Mouse (Mus musculus): Measurements from ENCODE around the gene Ifi205.
"Not testable (repeated sequence)": the region's sequence is repeated elsewhere in the genome, so short reads cannot be mapped to it uniquely, and the experiment has no call there.

Gene Ifi205

DNA sequence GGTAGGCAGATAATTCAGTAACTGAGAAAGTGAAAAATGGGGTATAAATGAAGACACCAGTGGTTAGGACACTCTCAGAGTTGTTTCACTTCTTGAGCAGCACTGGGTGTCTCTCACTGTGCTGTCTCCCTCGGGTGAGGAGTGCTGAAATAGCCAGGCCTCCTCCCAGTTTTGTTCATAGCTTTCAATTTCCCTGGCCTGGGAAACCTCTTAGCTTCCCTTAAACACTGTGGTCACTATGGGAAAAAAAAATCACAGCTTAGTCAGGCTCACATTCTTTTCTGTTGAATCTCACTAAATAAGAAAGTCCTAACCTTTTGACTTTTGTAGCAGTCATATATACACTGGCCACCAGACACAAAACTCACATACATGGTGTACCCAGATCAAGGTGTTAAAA, at the start of gene Ifi205:
TSS of gene Ifi205 (minus strand) at position 113 of the 400 bp plus-strand sequence.
- no peak for DNase-seq (ENCODE audit: low spot score)

- no peak for DNase-seq (ENCODE audit: low spot score)
These were observed 34.7 kb upstream of the Ifi205 start, which contains the start of gene Olfr430 for GRCm38 (mm10) chr1:174066305-174066704. Gene Olfr430, plus strand, starts transcription at chr1:174066605.

GRCm38 (mm10) chr1:174055248-174055647, 23.6 kb upstream of the Ifi205 start:
- no peak for DNase-seq (ENCODE audit: low spot score)

DNA sequence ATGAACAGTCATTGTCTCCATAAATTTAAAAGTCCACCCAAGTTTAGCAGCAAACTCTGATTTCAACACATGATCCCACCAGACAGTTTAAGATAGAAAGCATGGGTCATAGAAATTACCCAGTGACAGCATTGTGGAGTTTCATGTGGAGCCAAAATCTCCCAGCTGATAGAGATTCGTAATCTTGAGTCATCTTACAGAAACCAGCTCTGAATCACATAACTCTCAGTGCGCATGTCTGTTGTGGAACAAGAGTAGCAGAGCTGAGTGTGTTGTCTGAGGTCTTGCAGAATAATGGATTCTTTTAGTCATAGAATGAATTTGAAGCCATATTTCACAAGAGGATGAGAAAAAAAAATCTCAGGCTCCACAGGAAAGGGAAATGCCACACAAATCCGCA, 21.4 kb upstream of the Ifi205 start:
- DNase-seq (ENCODE audit: low spot score), result no peak

GRCm38 (mm10) chr1:174051931-174052536, 20.4 kb upstream of the Ifi205 start:
- no peak for DNase-seq (ENCODE audit: low spot score)

- DNase-seq (ENCODE audit: low spot score), result no peak
These were observed 19.9 kb upstream of the Ifi205 start for GRCm38 (mm10) chr1:174051515-174051914.

- DNase-seq (ENCODE audit: low spot score), result no peak
These were observed 18.9 kb upstream of the Ifi205 start for GRCm38 (mm10) chr1:174050532-174050931.

DNA sequence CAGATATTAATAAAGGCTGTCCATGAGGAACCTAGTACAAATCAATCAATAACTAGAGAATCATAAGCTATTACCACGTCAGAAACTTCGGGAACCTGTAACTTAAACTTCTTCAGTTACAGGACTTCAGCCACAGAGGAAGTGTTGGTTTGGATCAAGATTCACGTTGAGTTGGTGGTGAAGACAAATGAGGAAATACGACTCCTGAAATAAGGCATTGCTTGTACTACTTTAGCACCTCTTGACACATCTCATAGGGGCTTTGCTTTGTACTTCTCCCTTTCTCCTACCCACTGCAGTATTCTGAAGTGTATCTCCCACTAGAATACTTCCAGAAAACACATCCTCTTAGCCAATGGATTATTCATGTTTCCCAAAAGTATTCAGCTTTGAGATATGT, 17.7 kb upstream of the Ifi205 start:
- not testable (repeated sequence) for DNase-seq (ENCODE audit: low spot score)

- no peak for DNase-seq (ENCODE audit: low spot score)
These were observed 17.3 kb upstream of the Ifi205 start, which contains the start of gene Olfr432 for GRCm38 (mm10) chr1:174048893-174049292. Gene Olfr432, plus strand, starts transcription at chr1:174049205.

DNA sequence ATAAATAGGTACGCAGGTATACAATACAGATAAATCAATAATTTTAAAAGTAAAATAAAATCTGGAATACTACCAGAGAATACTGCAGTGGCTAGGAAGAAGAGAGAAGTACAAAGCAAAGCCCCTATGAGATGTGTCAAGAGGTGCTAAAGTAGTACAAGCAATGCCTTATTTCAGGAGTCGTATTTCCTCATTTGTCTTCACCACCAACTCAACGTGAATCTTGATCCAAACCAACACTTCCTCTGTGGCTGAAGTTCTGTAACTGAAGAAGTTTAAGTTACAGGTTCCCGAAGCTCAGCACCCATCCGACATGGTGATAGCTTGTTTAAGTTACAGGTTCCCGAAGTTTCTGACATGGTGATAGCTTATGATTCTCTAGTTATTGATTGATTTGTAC, 16.6 kb upstream of the Ifi205 start:
- not testable (repeated sequence) for DNase-seq (ENCODE audit: low spot score)

GRCm38 (mm10) chr1:174044431-174044830, 12.8 kb upstream of the Ifi205 start:
- DNase-seq (ENCODE audit: low spot score), result no peak

DNA sequence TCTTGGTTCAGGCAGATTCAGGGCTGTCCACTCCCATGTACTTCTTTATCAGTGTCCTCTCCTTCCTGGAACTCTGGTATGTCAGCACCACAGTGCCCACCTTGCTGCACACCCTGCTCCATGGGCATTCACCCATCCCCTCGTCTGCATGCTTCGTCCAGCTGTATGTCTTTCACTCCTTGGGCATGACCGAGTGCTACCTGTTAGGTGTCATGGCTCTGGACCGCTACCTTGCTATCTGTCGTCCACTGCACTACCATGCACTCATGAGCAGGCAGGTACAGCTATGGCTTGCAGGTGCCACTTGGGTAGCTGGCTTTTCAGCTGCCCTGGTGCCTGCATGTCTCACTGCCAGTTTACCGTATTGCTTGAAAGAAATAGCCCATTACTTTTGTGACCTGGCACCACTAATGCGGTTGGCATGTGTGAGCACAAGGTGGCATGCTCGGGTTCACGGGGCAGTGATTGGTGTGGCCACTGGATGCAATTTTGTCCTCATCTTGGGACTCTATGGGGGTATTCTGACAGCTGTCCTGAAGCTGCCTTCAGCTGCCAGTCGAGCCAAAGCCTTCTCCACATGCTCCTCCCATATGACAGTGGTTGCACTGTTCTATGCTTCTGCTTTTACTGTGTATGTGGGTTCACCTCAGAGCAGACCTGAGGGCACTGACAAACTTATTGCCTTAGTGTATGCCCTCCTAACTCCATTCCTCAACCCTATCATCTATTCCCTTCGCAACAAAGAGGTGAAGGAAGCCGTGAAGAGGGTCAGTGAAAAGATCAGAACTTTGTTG, 10.7 kb upstream of the Ifi205 start:
- not testable (repeated sequence) for DNase-seq (ENCODE audit: low spot score)

DNA sequence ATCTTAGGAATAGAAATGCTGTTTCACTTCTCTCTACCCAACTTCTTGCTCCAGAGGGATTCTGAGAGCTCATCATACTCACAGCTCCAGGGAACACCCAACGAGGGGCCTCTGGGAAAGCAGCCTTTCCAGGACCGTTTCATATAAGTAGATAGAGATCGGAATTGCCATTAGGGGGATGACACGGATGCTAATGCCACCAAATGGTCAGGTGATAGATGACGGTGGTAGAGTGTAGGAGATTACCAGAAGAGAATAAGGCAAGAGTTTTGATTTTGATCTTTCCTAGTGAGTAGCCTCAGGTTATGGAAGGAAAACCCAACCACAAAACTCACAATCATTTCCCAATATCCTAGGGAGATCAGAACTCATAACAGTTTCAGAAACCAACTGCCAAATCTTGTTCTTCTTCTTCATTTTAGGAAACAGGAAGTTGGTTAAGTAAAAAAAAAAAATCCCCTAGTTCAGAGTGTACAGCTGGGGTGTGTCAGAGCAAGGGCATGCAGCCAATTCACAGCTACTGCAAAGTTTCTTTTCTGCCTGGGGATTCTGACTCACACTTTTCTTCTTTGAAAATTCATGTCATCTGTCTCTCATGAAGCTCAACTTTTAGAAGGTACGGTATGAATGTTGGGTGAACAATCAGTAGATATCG, 9.0 kb upstream of the Ifi205 start, which contains the start of gene Olfr433:
TSS of gene Olfr433 (plus strand) at position 183 of the 655 bp plus-strand sequence.
- DNase-seq (ENCODE audit: low spot score), result no peak

- DNase-seq (ENCODE audit: low spot score), result no peak
These were observed 6.9 kb upstream of the Ifi205 start for GRCm38 (mm10) chr1:174038480-174038879.

GRCm38 (mm10) chr1:174035841-174036240, 4.2 kb upstream of the Ifi205 start:
- DNase-seq (ENCODE audit: low spot score), result no peak

- not testable (repeated sequence) for DNase-seq (ENCODE audit: low spot score)
These were observed 24.6 kb downstream of the Ifi205 start for GRCm38 (mm10) chr1:174007050-174007449.

- not testable (repeated sequence) for DNase-seq (ENCODE audit: low spot score)
These were observed 27.1 kb downstream of the Ifi205 start for GRCm38 (mm10) chr1:174004352-174005109.

DNA sequence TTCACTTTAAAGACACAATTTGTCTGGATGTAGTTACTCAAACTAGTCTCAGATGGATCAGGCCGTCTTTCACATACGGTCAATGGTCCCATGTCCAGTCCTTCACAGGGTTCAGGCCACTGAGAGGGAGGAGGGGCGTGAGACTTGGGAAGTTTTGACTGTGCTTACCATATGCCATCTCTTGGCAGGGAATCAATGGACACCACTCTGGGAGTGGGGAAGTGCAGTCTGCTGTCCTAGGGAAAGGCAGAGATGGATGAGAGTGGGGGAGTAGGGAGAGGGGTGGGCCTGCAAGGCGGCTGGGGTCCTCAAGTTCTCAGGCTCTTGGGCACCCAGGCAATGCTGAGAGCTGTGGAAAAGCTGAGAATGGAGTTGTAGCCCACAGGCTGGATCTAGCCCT, 36.6 kb downstream of the Ifi205 start:
- DNase-seq (ENCODE audit: low spot score), result no peak

GRCm38 (mm10) chr1:173982694-173983305, 48.8 kb downstream of the Ifi205 start, which contains the start of gene Ifi202b:
Gene Ifi202b, minus strand, starts transcription at chr1:173982744.
- not testable (repeated sequence) for DNase-seq (ENCODE audit: low spot score)

DNA sequence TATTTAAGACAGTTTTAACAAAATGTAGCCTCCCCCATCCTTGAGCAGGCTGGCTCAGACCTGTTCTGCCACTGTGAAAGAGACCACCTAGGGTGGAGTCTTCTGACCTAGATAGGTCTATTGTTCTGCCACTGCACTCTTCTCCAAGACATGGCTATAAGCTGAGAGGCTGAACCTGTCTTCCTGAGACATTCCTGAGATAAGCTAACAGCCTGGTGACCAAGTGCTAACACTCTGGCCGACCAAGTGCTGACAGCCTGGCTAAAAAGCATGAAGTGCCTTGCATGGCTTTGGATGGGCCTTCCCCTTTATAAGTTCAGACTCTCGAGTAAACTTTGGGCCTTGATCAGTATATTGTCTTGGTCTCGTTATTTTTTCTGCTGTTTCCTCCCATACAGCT, 50.6 kb downstream of the Ifi205 start:
- not testable (repeated sequence) for DNase-seq (ENCODE audit: low spot score)

DNA sequence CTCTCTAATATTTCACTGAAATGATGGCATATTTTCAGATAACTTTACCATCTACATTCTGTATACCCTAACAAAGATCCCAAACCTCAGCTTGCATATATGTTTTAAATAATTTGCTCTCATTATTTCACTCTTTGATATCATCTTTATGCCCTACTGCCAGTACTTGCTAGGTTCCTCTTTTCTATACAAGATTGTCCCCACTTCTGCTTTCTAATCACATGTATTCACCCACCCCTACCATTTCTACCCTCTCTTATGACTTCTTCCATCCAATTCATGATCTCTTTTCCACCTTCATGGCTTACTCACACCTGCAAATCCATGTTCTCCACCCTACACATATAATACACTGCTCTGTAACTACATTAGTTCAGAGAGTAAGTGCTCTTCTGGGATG, 54.0 kb downstream of the Ifi205 start:
- no peak for DNase-seq (ENCODE audit: low spot score)

Measured in left cerebral cortex, adult 11 months (tissue).